ENCODE assay signal across 25 mouse cellular contexts in the genomic region with DNA sequence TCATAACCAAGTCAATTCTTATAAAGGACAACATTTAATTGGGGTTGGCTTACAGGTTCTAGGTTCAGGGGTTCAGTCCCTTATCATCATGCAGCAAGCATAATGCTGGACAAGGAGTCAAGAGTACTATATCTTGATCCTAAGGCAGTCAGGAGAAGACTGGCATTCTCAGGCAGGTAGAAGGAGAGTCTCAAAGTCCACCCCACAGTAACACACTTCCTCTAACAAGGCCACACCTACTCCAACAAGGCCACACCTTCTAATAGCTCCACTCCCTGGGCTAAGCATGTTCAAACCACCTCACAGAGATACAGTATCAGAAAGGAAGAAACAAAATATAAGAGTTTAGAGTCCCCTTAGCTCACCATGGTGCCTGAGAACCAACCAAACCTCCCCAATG.
A peak's percentile ranks its signal among the peaks of the same experiment; 100 is the strongest.
DNase-seq lines count a peak whose midpoint lies in the region; ATAC-seq and TF ChIP-seq lines count a peak whose summit lies in the region.
"Had no signal": no experiment of that assay in that cellular context is flagged by ENCODE, and none has a peak within 500 bp of the region (broad histone marks: within the 10 kb centered on the region; RNA-seq: fewer than 3 reads in every experiment).

No protein-coding gene starts in this region.

- no peaks in the 10 kb centered on the region for H3K36me3 ChIP-seq in intestine, embryonic 15.5 days
- H3K36me3 ChIP-seq in intestine, postnatal 0 days (ENCODE audit: control insufficient read depth, insufficient read depth) = no peaks in the 10 kb centered on the region
- H3K36me3 ChIP-seq in stomach, embryonic 15.5 days = no peaks in the 10 kb centered on the region
- H3K36me3 ChIP-seq in stomach, postnatal 0 days (ENCODE audit: control insufficient read depth, insufficient read depth, low read length) = no peaks in the 10 kb centered on the region
- H3K36me3 ChIP-seq in neural tube, embryonic 15.5 days = no peaks in the 10 kb centered on the region
- no peaks in the 10 kb centered on the region for H3K36me3 ChIP-seq in hindbrain, embryonic 12.5 days
- H3K36me3 ChIP-seq in forebrain, embryonic 11.5 days (ENCODE audit: control insufficient read depth, insufficient read depth, low read length) = no peaks in the 10 kb centered on the region
- H3K36me3 ChIP-seq: embryonic facial prominence, embryonic 10.5 days; embryonic facial prominence, embryonic 12.5 days; forebrain, embryonic 12.5 days; G1E had no signal

- no peak overlapping the region for H3K4me2 ChIP-seq in intestine, embryonic 15.5 days (replicated peaks)
- H3K4me2 ChIP-seq in intestine, postnatal 0 days (replicated peaks; ENCODE audit: low read depth) = no peak overlapping the region
- H3K4me2 ChIP-seq in stomach, embryonic 15.5 days = no peak overlapping the region
- H3K4me2 ChIP-seq in stomach, postnatal 0 days (replicated peaks; ENCODE audit: low read depth) = no peak overlapping the region
- no peak overlapping the region for H3K4me2 ChIP-seq in neural tube, embryonic 15.5 days
- no peak overlapping the region for H3K4me2 ChIP-seq in hindbrain, embryonic 12.5 days (replicated peaks)
- no peak overlapping the region for H3K4me2 ChIP-seq in forebrain, embryonic 11.5 days (ENCODE audit: low read depth, low read length, severe bottlenecking)
- H3K4me2 ChIP-seq: embryonic facial prominence, embryonic 12.5 days; forebrain, embryonic 12.5 days had no signal

- TF ChIP-seq CTCF in intestine, postnatal 0 days (IDR thresholded peaks at IDR 0.05; ENCODE audit: low read depth) = no peak
- no peak for TF ChIP-seq CTCF in stomach, postnatal 0 days (IDR thresholded peaks at IDR 0.05; ENCODE audit: low read depth)

- H3K9ac ChIP-seq in intestine, embryonic 15.5 days = no peak overlapping the region
- H3K9ac ChIP-seq in intestine, postnatal 0 days (ENCODE audit: low read depth, low read length) = no peak overlapping the region
- no peak overlapping the region for H3K9ac ChIP-seq in stomach, embryonic 15.5 days
- no peak overlapping the region for H3K9ac ChIP-seq in stomach, postnatal 0 days (ENCODE audit: low read length)
- no peak overlapping the region for H3K9ac ChIP-seq in neural tube, embryonic 15.5 days (replicated peaks)
- H3K9ac ChIP-seq in hindbrain, embryonic 12.5 days = no peak overlapping the region
- H3K9ac ChIP-seq in forebrain, embryonic 11.5 days (ENCODE audit: low read length) = no peak overlapping the region
- H3K9ac ChIP-seq: embryonic facial prominence, embryonic 12.5 days; forebrain, embryonic 12.5 days had no signal

- peak; percentile 90 for ATAC-seq in intestine, embryonic 15.5 days
- ATAC-seq in intestine, postnatal 0 days = peak; percentile 89
- 0 out of 2 replicates have a peak, but pooled peaks have one; percentile 35 for ATAC-seq in stomach, embryonic 15.5 days (ENCODE audit: insufficient read depth, low FRiP score, low read depth)
- peak; percentile 64; the same call in 1 of the 2 replicates for ATAC-seq in stomach, postnatal 0 days (ENCODE audit: low FRiP score, low TSS enrichment)
- ATAC-seq in neural tube, embryonic 15.5 days (ENCODE audit: low FRiP score) = no peak
- no peak for ATAC-seq in hindbrain, embryonic 12.5 days (ENCODE audit: low FRiP score)
- no peak for ATAC-seq in forebrain, embryonic 11.5 days (replicated peaks; ENCODE audit: low FRiP score)
- ATAC-seq: activated CD4-positive, CD25-positive, alpha-beta regulatory T cell, adult 4 months; CD4-positive, CD25-positive, alpha-beta regulatory T cell, adult 4 months; forebrain, embryonic 14.5 days; Patski had no signal

- H3K4me1 ChIP-seq in intestine, embryonic 15.5 days (replicated peaks) = no peaks in the 10 kb centered on the region
- no peaks in the 10 kb centered on the region for H3K4me1 ChIP-seq in intestine, postnatal 0 days (replicated peaks; ENCODE audit: control insufficient read depth, insufficient read depth, low read length)
- H3K4me1 ChIP-seq in stomach, embryonic 15.5 days = no peaks in the 10 kb centered on the region
- H3K4me1 ChIP-seq in stomach, postnatal 0 days (replicated peaks; ENCODE audit: control insufficient read depth, insufficient read depth) = no peaks in the 10 kb centered on the region
- no peaks in the 10 kb centered on the region for H3K4me1 ChIP-seq in neural tube, embryonic 15.5 days
- H3K4me1 ChIP-seq in hindbrain, embryonic 12.5 days = no peaks in the 10 kb centered on the region
- no peaks in the 10 kb centered on the region for H3K4me1 ChIP-seq in forebrain, embryonic 11.5 days (replicated peaks; ENCODE audit: control insufficient read depth, insufficient read depth, low read length)
- H3K4me1 ChIP-seq: embryonic facial prominence, embryonic 10.5 days; embryonic facial prominence, embryonic 12.5 days; forebrain, embryonic 12.5 days had no signal

- H3K27me3 ChIP-seq in intestine, embryonic 15.5 days (replicated peaks) = no peaks in the 10 kb centered on the region
- no peaks in the 10 kb centered on the region for H3K27me3 ChIP-seq in intestine, postnatal 0 days (replicated peaks; ENCODE audit: control insufficient read depth, insufficient read depth, low read length)
- H3K27me3 ChIP-seq in stomach, embryonic 15.5 days (replicated peaks) = no peaks in the 10 kb centered on the region
- H3K27me3 ChIP-seq in stomach, postnatal 0 days (ENCODE audit: control insufficient read depth, insufficient read depth, low read length) = no peaks in the 10 kb centered on the region
- H3K27me3 ChIP-seq in neural tube, embryonic 15.5 days (replicated peaks) = no peaks in the 10 kb centered on the region
- H3K27me3 ChIP-seq in hindbrain, embryonic 12.5 days = no peaks in the 10 kb centered on the region
- H3K27me3 ChIP-seq in forebrain, embryonic 11.5 days (ENCODE audit: control insufficient read depth, insufficient read depth, low read length) = no peaks in the 10 kb centered on the region
- H3K27me3 ChIP-seq: CH12.LX; embryonic facial prominence, embryonic 12.5 days; forebrain, embryonic 12.5 days; Patski had no signal

- TF ChIP-seq EP300 in stomach, postnatal 0 days (optimal IDR thresholded peaks at IDR 0.05) = no peak

- 0 out of 2 replicates have a peak, but pooled peaks cover 2% of the 10 kb centered on the region for H3K9me3 ChIP-seq in intestine, embryonic 15.5 days
- 0 out of 2 replicates have a peak, but pooled peaks cover 3% of the 10 kb centered on the region for H3K9me3 ChIP-seq in intestine, postnatal 0 days (ENCODE audit: control insufficient read depth)
- H3K9me3 ChIP-seq in stomach, embryonic 15.5 days = no peaks in the 10 kb centered on the region
- H3K9me3 ChIP-seq in stomach, postnatal 0 days (ENCODE audit: control insufficient read depth, low read length) = no peaks in the 10 kb centered on the region
- peaks cover 4% of the 10 kb centered on the region; the same call in 1 of the 2 replicates for H3K9me3 ChIP-seq in neural tube, embryonic 15.5 days (replicated peaks)
- peaks cover 7% of the 10 kb centered on the region; the same call in 1 of the 2 replicates for H3K9me3 ChIP-seq in hindbrain, embryonic 12.5 days (replicated peaks)
- no peaks in the 10 kb centered on the region for H3K9me3 ChIP-seq in forebrain, embryonic 11.5 days (ENCODE audit: control insufficient read depth, low read length)
- H3K9me3 ChIP-seq: embryonic facial prominence, embryonic 10.5 days had no signal

- no peak overlapping the region for H3K27ac ChIP-seq in intestine, embryonic 15.5 days
- no peak overlapping the region for H3K27ac ChIP-seq in intestine, postnatal 0 days (ENCODE audit: low read depth, low read length)
- H3K27ac ChIP-seq in stomach, embryonic 15.5 days = no peak overlapping the region
- H3K27ac ChIP-seq in stomach, postnatal 0 days (replicated peaks) = no peak overlapping the region
- no peak overlapping the region for H3K27ac ChIP-seq in neural tube, embryonic 15.5 days (replicated peaks)
- H3K27ac ChIP-seq in hindbrain, embryonic 12.5 days = no peak overlapping the region
- H3K27ac ChIP-seq in forebrain, embryonic 11.5 days (ENCODE audit: low read depth, low read length) = no peak overlapping the region
- H3K27ac ChIP-seq: embryonic facial prominence, embryonic 10.5 days; embryonic facial prominence, embryonic 12.5 days; forebrain, embryonic 12.5 days had no signal

- H3K4me3 ChIP-seq in intestine, embryonic 15.5 days (replicated peaks) = no peak overlapping the region
- no peak overlapping the region for H3K4me3 ChIP-seq in intestine, postnatal 0 days (ENCODE audit: low read depth, low read length)
- H3K4me3 ChIP-seq in stomach, embryonic 15.5 days (replicated peaks) = no peak overlapping the region
- H3K4me3 ChIP-seq in stomach, postnatal 0 days (ENCODE audit: low read depth, low read length) = no peak overlapping the region
- H3K4me3 ChIP-seq in neural tube, embryonic 15.5 days (replicated peaks) = no peak overlapping the region
- no peak overlapping the region for H3K4me3 ChIP-seq in hindbrain, embryonic 12.5 days
- no peak overlapping the region for H3K4me3 ChIP-seq in forebrain, embryonic 11.5 days (ENCODE audit: low read depth, low read length)
- H3K4me3 ChIP-seq: embryonic facial prominence, embryonic 10.5 days; embryonic facial prominence, embryonic 12.5 days; forebrain, embryonic 12.5 days had no signal

- DNase-seq in stomach, postnatal 0 days (ENCODE audit: low spot score) = no peak
- no peak for DNase-seq in forebrain, embryonic 11.5 days (ENCODE audit: low spot score)
- DNase-seq: adrenal gland, adult 8-10 months; adrenal gland, postnatal 14 days; adrenal gland, postnatal 36 days; B cell, adult 2 months; cerebellum, adult 11-12 months; cerebellum, adult 2 months; cerebellum, adult 9-10 months; cerebellum, postnatal 10 days; cerebellum, postnatal 25 days had no signal

Comparison
In these comparisons a context has a peak if more than half of its experiments do, and no peak if none do; other contexts are left out.
1. ATAC-seq: peak in intestine, embryonic 15.5 days (single experiment), intestine, postnatal 0 days (single experiment), stomach, embryonic 15.5 days (single experiment) and stomach, postnatal 0 days (single experiment); none in neural tube, embryonic 15.5 days (single experiment), hindbrain, embryonic 12.5 days (single experiment) and forebrain, embryonic 11.5 days (single experiment).